Mouse (Mus musculus) MEL-GATA-1-ER (cell line): ENCODE results near the gene 4930524J08Rik.

Experiments
- DNase-seq: peaks from one replicate; pipeline ENCODE4 v3.0.0-alpha.2; 2012; ENCODE audit warnings: low read depth; ENCODE audit errors: extremely low read depth

Gene 4930524J08Rik

GRCm38 (mm10) chr5:100003895-100004294 lies 25.0 kb downstream of the 4930524J08Rik start:
- peak; percentile 29 for DNase-seq

- DNase-seq: peak; percentile 45
These were observed 26.6 kb downstream of the 4930524J08Rik start for GRCm38 (mm10) chr5:100005431-100005830.

GRCm38 (mm10) chr5:100005896-100006295 lies 27.0 kb downstream of the 4930524J08Rik start:
- DNase-seq: no peak

GRCm38 (mm10) chr5:100006324-100007039 lies 27.6 kb downstream of the 4930524J08Rik start:
- peak; percentile 27 for DNase-seq

- no peak for DNase-seq
These were observed 28.1 kb downstream of the 4930524J08Rik start for GRCm38 (mm10) chr5:100007040-100007375.

- no peak for DNase-seq
These were observed 29.6 kb downstream of the 4930524J08Rik start for GRCm38 (mm10) chr5:100008485-100008884.

GRCm38 (mm10) chr5:100012599-100012998 lies 33.7 kb downstream of the 4930524J08Rik start:
- DNase-seq: no peak

- no peak for DNase-seq
These were observed 41.2 kb downstream of the 4930524J08Rik start for GRCm38 (mm10) chr5:100020089-100020488.

- no peak for DNase-seq
These were observed 45.5 kb downstream of the 4930524J08Rik start for GRCm38 (mm10) chr5:100024403-100024802.

GRCm38 (mm10) chr5:100024868-100025267 lies 46.0 kb downstream of the 4930524J08Rik start:
- no peak for DNase-seq
